Mouse (Mus musculus): ENCODE results near the gene Atp5k. TPM values are rescaled to one million over a fixed set of nuclear protein-coding genes. Genes with fewer than 3 reads are reported as not detected.

The Atp5k gene
- total and polyA plus RNA-seq, 3 experiments = 199 to 567 (median 276) TPM

DNA sequence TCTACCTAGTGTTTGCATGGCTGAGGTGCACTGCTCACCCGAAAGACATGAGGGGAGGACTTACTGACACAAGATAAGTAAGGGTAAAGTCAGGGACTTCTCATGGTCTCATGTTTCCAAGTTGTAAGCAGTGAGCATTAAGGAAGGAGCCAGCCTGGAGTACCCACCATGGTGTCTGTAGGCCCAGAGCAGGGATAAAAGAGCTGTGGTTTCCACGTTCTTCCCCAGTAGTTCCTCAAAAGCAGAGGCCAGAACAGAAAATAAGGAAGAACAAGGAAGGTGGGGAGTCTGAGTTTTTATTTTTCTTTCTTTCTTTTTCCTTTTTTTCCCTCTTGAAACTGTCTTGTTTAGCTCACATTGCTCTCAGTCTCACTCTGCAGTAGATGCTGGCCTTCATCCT is 19.5 kb downstream of the Atp5k start:
- Histone ChIP-seq H3K36me3 (replicated peaks in 1 of 2; ENCODE audit: control insufficient read depth in 1 of 2, insufficient read depth in 1 of 2, low read length in 1 of 2) (no peaks in the 10 kb centered on the region), H3K27me3 (replicated peaks) (no peaks in the 10 kb centered on the region), H3K27ac (ENCODE audit: insufficient read depth, low read depth) (no peak overlapping the region), H3K9me3 (replicated peaks; ENCODE audit: low read length) (no peaks in the 10 kb centered on the region), H3K4me1 (ENCODE audit: control insufficient read depth in 1 of 2, insufficient read depth in 2 of 2) (no peaks in the 10 kb centered on the region), H3K4me2 (ENCODE audit: insufficient read depth, low read depth, poor library complexity, severe bottlenecking) (no peak overlapping the region), H3K79me2 (replicated peaks; ENCODE audit: control insufficient read depth, extremely low read depth, insufficient read depth, poor library complexity, severe bottlenecking) (no peaks in the 10 kb centered on the region), H3K9ac (ENCODE audit: insufficient read depth, low read depth) (no peak overlapping the region), H3K4me3 (replicated peaks in 1 of 3; ENCODE audit: low read depth in 2 of 3, low read length in 2 of 3, poor library complexity in 1 of 3) (no peak overlapping the region)
- TF ChIP-seq ELF1 (IDR thresholded peaks at IDR 0.05; ENCODE audit: low read depth, low read length) (no peak), CHD2 (IDR thresholded peaks at IDR 0.05; ENCODE audit: low read length) (no peak), TBP (conservative IDR thresholded peaks at IDR 0.05; ENCODE audit: low read depth, low read length) (no peak), USF2 (conservative IDR thresholded peaks at IDR 0.05; ENCODE audit: low read depth, low read length) (no peak)
- DNase-seq (ENCODE audit: extremely low read depth) = no peak
- dilution Hi-C loops (cut with MboI; ENCODE audit: extremely low pct_ligation_motif_present, extremely low pct_unique_long_range_greater_than_20kb, low sequenced_read_pairs) (no loop called here), in situ Hi-C loops (cut with MboI; ENCODE audit: low pct_ligation_motif_present, low pct_unique_long_range_greater_than_20kb, low sequenced_read_pairs) (no loop called here)

- DNase-seq (ENCODE audit: extremely low read depth) = no peak
- in situ Hi-C loops (cut with MboI; ENCODE audit: low pct_ligation_motif_present, low pct_unique_long_range_greater_than_20kb, low sequenced_read_pairs) = no loop called here
- Histone ChIP-seq H3K36me3 (replicated peaks in 1 of 2; ENCODE audit: control insufficient read depth in 1 of 2, insufficient read depth in 1 of 2, low read length in 1 of 2) (no peaks in the 10 kb centered on the region), H3K4me1 (ENCODE audit: control insufficient read depth in 1 of 2, insufficient read depth in 2 of 2) (peaks cover 15 to 18% of the 10 kb centered on the region in 2 experiments), H3K27me3 (replicated peaks) (no peaks in the 10 kb centered on the region), H3K4me3 (replicated peaks in 1 of 3; ENCODE audit: low read depth in 2 of 3, low read length in 2 of 3, poor library complexity in 1 of 3) (no peak overlapping the region), H3K79me2 (replicated peaks; ENCODE audit: control insufficient read depth, extremely low read depth, insufficient read depth, poor library complexity, severe bottlenecking) (no peaks in the 10 kb centered on the region), H3K9me3 (replicated peaks; ENCODE audit: low read length) (no peaks in the 10 kb centered on the region), H3K9ac (ENCODE audit: insufficient read depth, low read depth) (no peak overlapping the region), H3K27ac (ENCODE audit: insufficient read depth, low read depth) (no peak overlapping the region), H3K4me2 (ENCODE audit: insufficient read depth, low read depth, poor library complexity, severe bottlenecking) (no peak overlapping the region)
- dilution Hi-C loops (cut with MboI; ENCODE audit: extremely low pct_ligation_motif_present, extremely low pct_unique_long_range_greater_than_20kb, low sequenced_read_pairs) = no loop called here
- TF ChIP-seq GABPA (IDR thresholded peaks at IDR 0.05; ENCODE audit: insufficient replicate concordance, low read depth, low read length) (no peak), MAZ (IDR thresholded peaks at IDR 0.05; ENCODE audit: low read depth, low read length) (no peak), ZC3H11A (IDR thresholded peaks at IDR 0.05; ENCODE audit: low read depth, low read length) (no peak), ETS1 (conservative IDR thresholded peaks at IDR 0.05; ENCODE audit: low read depth, low read length) (no peak), POLR2A (IDR thresholded peaks at IDR 0.05; ENCODE audit: low read depth, low read length) (no peak), BHLHE40 (IDR thresholded peaks at IDR 0.05; ENCODE audit: low read depth, low read length) (no peak), HCFC1 (IDR thresholded peaks at IDR 0.05; ENCODE audit: low read depth, low read length) (no peak), MAFK (IDR thresholded peaks at IDR 0.05; ENCODE audit: insufficient replicate concordance, low read length) (no peak), JUND (conservative IDR thresholded peaks at IDR 0.05; ENCODE audit: low read depth, low read length) (no peak), KAT2A (IDR thresholded peaks at IDR 0.05; ENCODE audit: insufficient replicate concordance, low read length) (no peak), TCF12 (IDR thresholded peaks at IDR 0.05; ENCODE audit: low read depth, low read length) (no peak), MEF2A (IDR thresholded peaks at IDR 0.05; ENCODE audit: borderline replicate concordance, low read depth, low read length) (no peak)
Observed at GRCm38 (mm10) chr5:108406977-108407376, 27.3 kb downstream of the Atp5k start.

All from CH12.LX (cell line).